Mouse (Mus musculus): ENCODE data around the gene Olfr1239. TPM values are rescaled to one million over a fixed set of nuclear protein-coding genes. Genes with fewer than 3 reads are reported as not detected.

The Olfr1239 gene
- polyA plus RNA-seq (2015; fragmentation: Nextera tagmentation; extraction: Ambion mirVana) = not detected in 2 replicates

DNA sequence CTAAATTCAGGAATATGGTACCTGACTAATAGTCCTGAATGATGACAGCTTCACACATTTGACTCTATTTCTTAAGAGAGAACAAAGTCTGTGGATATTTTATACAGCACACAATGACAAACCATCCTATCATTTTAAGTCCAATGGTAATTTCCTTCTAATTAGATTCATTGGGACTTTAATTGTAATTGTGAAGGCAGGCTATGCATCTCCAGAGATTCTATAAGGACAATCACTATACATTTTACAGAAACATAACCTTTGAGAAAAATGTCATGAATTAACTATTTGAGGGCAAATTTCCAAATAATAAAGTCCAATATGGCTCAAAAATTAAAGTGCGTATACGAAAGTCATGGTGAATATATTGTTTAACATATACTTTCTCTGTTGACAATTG lies at the start of gene Olfr1239:
Gene Olfr1239 (minus strand): TSS at position 101 of the 400 bp plus-strand sequence.
- H3K9ac ChIP-seq (ENCODE audit: low read length) = no peak within 1 kb of the TSS
- 84% methylated on average over 2 of the region's 2 CpGs for WGBS

DNA sequence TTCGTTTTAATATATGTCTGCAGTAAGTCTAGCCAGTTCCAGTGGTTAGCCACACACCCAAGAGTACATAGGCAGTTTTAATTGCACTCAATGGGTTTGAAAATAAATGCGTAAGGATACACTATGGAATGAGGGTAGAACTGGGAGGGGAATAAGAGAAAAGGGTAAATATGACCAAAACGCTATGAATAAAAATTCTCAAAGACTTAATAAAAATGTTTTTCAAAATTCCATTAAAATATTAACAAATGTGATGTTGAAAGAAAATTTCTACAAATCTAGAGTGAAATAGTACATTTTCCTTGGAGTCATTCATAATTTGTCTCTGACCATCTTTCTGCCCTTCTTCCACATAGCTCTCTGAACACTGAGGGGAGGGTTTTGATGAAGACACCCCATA lies 22.7 kb upstream of the Olfr1239 start, which contains the start of gene Olfr1240:
Gene Olfr1240 (minus strand): TSS at position 101 of the 400 bp plus-strand sequence.
- no peak within 1 kb of the TSS for H3K4me3 ChIP-seq (ENCODE audit: low read depth, low read length)
- H3K4me1 ChIP-seq (replicated peaks; ENCODE audit: control insufficient read depth, insufficient read depth) = no peaks in the 10 kb centered on the region
- no peak within 1 kb of the TSS for H3K4me2 ChIP-seq (replicated peaks; ENCODE audit: low read depth)
- H3K36me3 ChIP-seq (ENCODE audit: control insufficient read depth, insufficient read depth, low read length) = no peaks in the 10 kb centered on the region
- no peaks in the 10 kb centered on the region for H3K9me3 ChIP-seq (ENCODE audit: control insufficient read depth, low read length)
- H3K9ac ChIP-seq (ENCODE audit: low read length) = no peak within 1 kb of the TSS
- no peak for ATAC-seq (ENCODE audit: low FRiP score, low TSS enrichment)
- H3K27ac ChIP-seq (replicated peaks) = no peak within 1 kb of the TSS
- TF ChIP-seq CTCF (IDR thresholded peaks at IDR 0.05; ENCODE audit: low read depth) (no peak), EP300 (optimal IDR thresholded peaks at IDR 0.05) (no peak)
- no peaks in the 10 kb centered on the region for H3K27me3 ChIP-seq (ENCODE audit: control insufficient read depth, insufficient read depth, low read length)
- 82% methylated on average over 3 of the region's 3 CpGs for WGBS
- DNase-seq (ENCODE audit: low spot score) = no peak

More for the DNA sequence above, at the start of gene Olfr1239:
- ATAC-seq (ENCODE audit: low FRiP score, low TSS enrichment) (no peak), DNase-seq (ENCODE audit: low spot score) (no peak)
- Histone ChIP-seq H3K4me1 (replicated peaks; ENCODE audit: control insufficient read depth, insufficient read depth) (no peaks in the 10 kb centered on the region), H3K9me3 (ENCODE audit: control insufficient read depth, low read length) (no peaks in the 10 kb centered on the region), H3K27ac (replicated peaks) (no peak within 1 kb of the TSS), H3K27me3 (ENCODE audit: control insufficient read depth, insufficient read depth, low read length) (no peaks in the 10 kb centered on the region), H3K36me3 (ENCODE audit: control insufficient read depth, insufficient read depth, low read length) (no peaks in the 10 kb centered on the region), H3K4me2 (replicated peaks; ENCODE audit: low read depth) (no peak within 1 kb of the TSS), H3K4me3 (ENCODE audit: low read depth, low read length) (no peak within 1 kb of the TSS)
- no peak for TF ChIP-seq EP300 (optimal IDR thresholded peaks at IDR 0.05)
- TF ChIP-seq CTCF (IDR thresholded peaks at IDR 0.05; ENCODE audit: low read depth) = no peak

DNA sequence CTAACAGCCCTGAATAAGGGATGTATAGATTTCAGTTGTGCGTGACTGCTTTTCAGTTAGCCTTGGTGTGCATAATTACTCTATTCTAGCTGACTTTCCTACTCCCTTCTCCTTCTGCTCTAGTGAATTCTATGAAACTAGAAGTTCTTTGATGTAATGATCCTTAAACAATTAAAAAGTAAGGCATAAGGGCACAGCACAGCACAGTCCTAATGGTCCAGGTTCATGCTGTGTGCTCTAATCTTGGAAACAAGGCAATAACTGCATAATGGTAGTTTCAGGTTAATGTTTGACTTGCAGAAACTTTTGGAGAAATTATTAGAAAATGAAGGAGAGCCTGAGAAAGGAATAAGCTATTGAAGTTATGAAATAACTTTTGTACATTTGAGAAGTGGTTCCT lies 5.7 kb downstream of the Olfr1239 start:
- Histone ChIP-seq H3K36me3 (ENCODE audit: control insufficient read depth, insufficient read depth, low read length) (no peaks in the 10 kb centered on the region), H3K27me3 (ENCODE audit: control insufficient read depth, insufficient read depth, low read length) (no peaks in the 10 kb centered on the region)

DNA sequence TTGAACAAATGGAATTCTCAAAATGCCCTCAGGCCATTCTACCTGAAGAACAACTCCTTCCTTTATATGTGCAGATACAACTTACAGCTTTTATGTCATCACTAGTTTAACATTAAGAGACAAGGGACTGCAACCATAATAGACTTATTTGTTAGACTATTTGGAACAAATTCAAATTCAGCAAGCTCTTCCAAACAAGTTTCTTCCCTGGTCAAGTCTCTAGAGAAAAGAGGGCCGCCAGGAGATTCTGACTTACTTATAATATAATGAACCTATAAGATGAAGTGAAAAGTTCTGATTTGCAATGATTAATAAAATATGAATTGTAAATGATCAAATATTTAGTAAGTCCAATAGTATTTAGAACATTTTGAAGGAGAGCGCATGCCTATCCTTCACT lies 10.6 kb downstream of the Olfr1239 start, which contains the start of gene Olfr1238:
Gene Olfr1238 (minus strand): TSS at position 101 of the 400 bp plus-strand sequence.
- DNase-seq (ENCODE audit: low spot score) = no peak
- ATAC-seq (ENCODE audit: low FRiP score, low TSS enrichment) = no peak
- Histone ChIP-seq H3K4me2 (replicated peaks; ENCODE audit: low read depth) (no peak within 1 kb of the TSS), H3K9ac (ENCODE audit: low read length) (no peak within 1 kb of the TSS), H3K4me1 (replicated peaks; ENCODE audit: control insufficient read depth, insufficient read depth) (no peaks in the 10 kb centered on the region), H3K36me3 (ENCODE audit: control insufficient read depth, insufficient read depth, low read length) (no peaks in the 10 kb centered on the region), H3K4me3 (ENCODE audit: low read depth, low read length) (no peak within 1 kb of the TSS), H3K27me3 (ENCODE audit: control insufficient read depth, insufficient read depth, low read length) (no peaks in the 10 kb centered on the region), H3K27ac (replicated peaks) (no peak within 1 kb of the TSS), H3K9me3 (ENCODE audit: control insufficient read depth, low read length) (no peaks in the 10 kb centered on the region)
- no peak for TF ChIP-seq EP300 (optimal IDR thresholded peaks at IDR 0.05)
- TF ChIP-seq CTCF (IDR thresholded peaks at IDR 0.05; ENCODE audit: low read depth) = no peak
- 92% methylated on average over 2 of the region's 2 CpGs for WGBS

More for the DNA sequence above, 5.7 kb downstream of the Olfr1239 start:
- 97% methylated on average over 1 of the region's 1 CpGs for WGBS
- no peaks in the 10 kb centered on the region for H3K4me1 ChIP-seq (replicated peaks; ENCODE audit: control insufficient read depth, insufficient read depth)
- no peak overlapping the region for H3K9ac ChIP-seq (ENCODE audit: low read length)
- DNase-seq (ENCODE audit: low spot score) = no peak
- H3K4me2 ChIP-seq (replicated peaks; ENCODE audit: low read depth) = no peak overlapping the region
- H3K9me3 ChIP-seq (ENCODE audit: control insufficient read depth, low read length) = no peaks in the 10 kb centered on the region
- TF ChIP-seq EP300 (optimal IDR thresholded peaks at IDR 0.05) (no peak), CTCF (IDR thresholded peaks at IDR 0.05; ENCODE audit: low read depth) (no peak)
- no peak for ATAC-seq (ENCODE audit: low FRiP score, low TSS enrichment)
- no peak overlapping the region for H3K4me3 ChIP-seq (ENCODE audit: low read depth, low read length)
- no peak overlapping the region for H3K27ac ChIP-seq (replicated peaks)

DNA sequence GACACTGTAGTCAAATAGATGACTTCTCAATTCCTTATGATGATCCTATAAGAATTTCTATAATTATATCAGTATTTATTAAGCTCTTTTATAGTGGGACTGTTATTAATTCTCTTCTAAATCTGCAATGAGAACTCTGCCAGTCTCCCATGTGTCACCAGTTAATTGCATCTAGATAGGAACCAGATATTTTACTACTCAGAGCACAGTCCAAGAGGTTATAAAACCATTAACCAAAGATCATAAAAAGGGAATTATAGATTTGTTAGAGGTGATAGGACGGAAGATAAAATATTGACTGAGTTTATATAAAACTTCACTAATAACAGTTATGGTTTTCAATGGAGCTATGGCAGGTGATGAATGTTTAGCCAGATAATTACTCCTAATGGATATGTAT lies 19.3 kb downstream of the Olfr1239 start:
- no peak for ATAC-seq (ENCODE audit: low FRiP score, low TSS enrichment)

More for the DNA sequence above, 19.3 kb downstream of the Olfr1239 start:
- TF ChIP-seq CTCF (IDR thresholded peaks at IDR 0.05; ENCODE audit: low read depth) (no peak), EP300 (optimal IDR thresholded peaks at IDR 0.05) (no peak)
- Histone ChIP-seq H3K4me2 (replicated peaks; ENCODE audit: low read depth) (no peak overlapping the region), H3K36me3 (ENCODE audit: control insufficient read depth, insufficient read depth, low read length) (no peaks in the 10 kb centered on the region), H3K4me3 (ENCODE audit: low read depth, low read length) (no peak overlapping the region), H3K9ac (ENCODE audit: low read length) (no peak overlapping the region), H3K9me3 (ENCODE audit: control insufficient read depth, low read length) (no peaks in the 10 kb centered on the region), H3K4me1 (replicated peaks; ENCODE audit: control insufficient read depth, insufficient read depth) (no peaks in the 10 kb centered on the region), H3K27ac (replicated peaks) (no peak overlapping the region), H3K27me3 (ENCODE audit: control insufficient read depth, insufficient read depth, low read length) (no peaks in the 10 kb centered on the region)
- no peak for DNase-seq (ENCODE audit: low spot score)
- WGBS = 80% methylated on average over 1 of the region's 1 CpGs

Other genes with a start within 250 kb of the Olfr1239 start
- not detected in 2 replicates for gene Olfr1225, start 245.7 kb downstream of the Olfr1239 start, polyA plus RNA-seq (2015; fragmentation: Nextera tagmentation; extraction: Ambion mirVana)
- gene Olfr1226, start 220.4 kb downstream of the Olfr1239 start, polyA plus RNA-seq (2015; fragmentation: Nextera tagmentation; extraction: Ambion mirVana) = 0.01 TPM in 1 of 2 replicates, not detected in the other
- gene Olfr1228, start 166.3 kb downstream of the Olfr1239 start, polyA plus RNA-seq (2015; fragmentation: Nextera tagmentation; extraction: Ambion mirVana) = not detected in 2 replicates
- gene Olfr1229, start 132.4 kb downstream of the Olfr1239 start, polyA plus RNA-seq (2015; fragmentation: Nextera tagmentation; extraction: Ambion mirVana) = not detected in 2 replicates
- not detected in 2 replicates for gene Olfr1230, start 123.1 kb downstream of the Olfr1239 start, polyA plus RNA-seq (2015; fragmentation: Nextera tagmentation; extraction: Ambion mirVana)
- gene Olfr1231, start 113.3 kb downstream of the Olfr1239 start, polyA plus RNA-seq (2015; fragmentation: Nextera tagmentation; extraction: Ambion mirVana) = 0.02 TPM in 1 of 2 replicates, not detected in the other
- not detected in 2 replicates for gene Olfr1232, start 90.7 kb downstream of the Olfr1239 start, polyA plus RNA-seq (2015; fragmentation: Nextera tagmentation; extraction: Ambion mirVana)
- gene Olfr1233, start 78.0 kb downstream of the Olfr1239 start, polyA plus RNA-seq (2015; fragmentation: Nextera tagmentation; extraction: Ambion mirVana) = 0.02 TPM in 1 of 2 replicates, not detected in the other
- not detected in 2 replicates for gene Olfr1234, start 55.5 kb downstream of the Olfr1239 start, polyA plus RNA-seq (2015; fragmentation: Nextera tagmentation; extraction: Ambion mirVana)
- not detected in 2 replicates for gene Olfr1238, start 10.7 kb downstream of the Olfr1239 start, polyA plus RNA-seq (2015; fragmentation: Nextera tagmentation; extraction: Ambion mirVana)
- not detected in 2 replicates for gene Olfr1240, start 22.6 kb upstream of the Olfr1239 start, polyA plus RNA-seq (2015; fragmentation: Nextera tagmentation; extraction: Ambion mirVana)
- not detected in 2 replicates for gene Olfr1241, start 66.7 kb upstream of the Olfr1239 start, polyA plus RNA-seq (2015; fragmentation: Nextera tagmentation; extraction: Ambion mirVana)
- not detected in 2 replicates for gene Olfr1242, start 77.9 kb upstream of the Olfr1239 start, polyA plus RNA-seq (2015; fragmentation: Nextera tagmentation; extraction: Ambion mirVana)
- gene Olfr1243, start 111.1 kb upstream of the Olfr1239 start, polyA plus RNA-seq (2015; fragmentation: Nextera tagmentation; extraction: Ambion mirVana) = not detected in 2 replicates
- not detected in 2 replicates for gene Olfr1245, start 158.0 kb upstream of the Olfr1239 start, polyA plus RNA-seq (2015; fragmentation: Nextera tagmentation; extraction: Ambion mirVana)
- gene Olfr1246, start 172.8 kb upstream of the Olfr1239 start, polyA plus RNA-seq (2015; fragmentation: Nextera tagmentation; extraction: Ambion mirVana) = not detected in 2 replicates
- gene Olfr1247, start 193.7 kb upstream of the Olfr1239 start, polyA plus RNA-seq (2015; fragmentation: Nextera tagmentation; extraction: Ambion mirVana) = 0.01 TPM in 1 of 2 replicates, not detected in the other
- not detected in 2 replicates for gene Olfr1248, start 197.8 kb upstream of the Olfr1239 start, polyA plus RNA-seq (2015; fragmentation: Nextera tagmentation; extraction: Ambion mirVana)
- not detected in 2 replicates for gene Olfr1249, start 214.6 kb upstream of the Olfr1239 start, polyA plus RNA-seq (2015; fragmentation: Nextera tagmentation; extraction: Ambion mirVana)
- gene Olfr1250, start 241.1 kb upstream of the Olfr1239 start, polyA plus RNA-seq (2015; fragmentation: Nextera tagmentation; extraction: Ambion mirVana) = not detected in 2 replicates